Mouse (Mus musculus) spleen, postnatal 0 days (tissue): ENCODE results near the gene Chek2. TPM values are rescaled to one million over a fixed set of nuclear protein-coding genes. Genes with fewer than 3 reads are reported as not detected.

Experiments used
- polyA plus RNA-seq: library from polyadenylated mRNA; unstranded; fragments of >200 nt; fragmentation: Nextera tagmentation; extraction: Ambion mirVana; gene quantifications from 2 replicates; pipeline ENCODE4 v1.2.1, GENCODE M21; 2015

Gene Chek2
- polyA plus RNA-seq: 43.7 and 49.6 TPM in 2 replicates

GRCm38 (mm10) chr5:110839678-110840365 lies at the start of gene Chek2, which contains the start of gene Hscb:
Gene Chek2, plus strand, starts transcription at chr5:110839979.
Gene Hscb, minus strand, starts transcription at chr5:110839777.

GRCm38 (mm10) chr5:110809667-110810325 lies 30.0 kb upstream of the Chek2 start, which contains the start of gene Ulk1:
Gene Ulk1, minus strand, starts transcription at chr5:110810097.

GRCm38 (mm10) chr5:110879584-110880374 lies 40.0 kb downstream of the Chek2 start, which contains the start of gene Ttc28:
Gene Ttc28, plus strand, starts transcription at chr5:110879803.

Other genes with a start within 250 kb of the Chek2 start
- gene Noc4l, start 186.6 kb upstream of the Chek2 start, polyA plus RNA-seq: 37.7 and 38.0 TPM in 2 replicates
- 9.2 and 11.8 TPM in 2 replicates for gene Ddx51, start 186.5 kb upstream of the Chek2 start, polyA plus RNA-seq
- gene Ep400, start 69.3 kb upstream of the Chek2 start, polyA plus RNA-seq: 22.3 and 24.0 TPM in 2 replicates
- 30.7 and 31.3 TPM in 2 replicates for gene Pus1, start 59.3 kb upstream of the Chek2 start, polyA plus RNA-seq
- 11.9 and 12.3 TPM in 2 replicates for gene Ulk1, start 29.9 kb upstream of the Chek2 start, polyA plus RNA-seq
- gene Hscb, start 202 bp upstream of the Chek2 start, polyA plus RNA-seq: 104 and 105 TPM in 2 replicates
- 3.2 and 4.5 TPM in 2 replicates for gene Ttc28, start 39.8 kb downstream of the Chek2 start, polyA plus RNA-seq